Mouse (Mus musculus): ENCODE data around the gene Calm4.

- TF ChIP-seq CTCF (IDR thresholded peaks at IDR 0.05; ENCODE audit: insufficient read depth, low read depth, low read length) (no peak), POLR2A (IDR thresholded peaks at IDR 0.05; ENCODE audit: insufficient read depth, low read depth, low read length) (no peak)
Measured at GRCm38 (mm10) chr13:3872832-3873231, 35.3 kb downstream of the Calm4 start.
